Mouse (Mus musculus) cerebellum, adult 2 months (tissue): ENCODE results near the gene Ctf2. TPM values are rescaled to one million over a fixed set of nuclear protein-coding genes. Genes with fewer than 3 reads are reported as not detected.
A peak's percentile ranks its signal among the peaks of the same experiment; 100 is the strongest.

Experiments used
- DNase-seq, 2 experiments: peaks; one replicate each; pipeline ENCODE4 v3.0.0; 2021
- H3K27ac ChIP-seq: fragments of 200-500 bp; 2 replicates; pipeline ENCODE4 v1.5.1; 2012; ENCODE audit warnings: low read length, control low read depth, inconsistent platforms; ENCODE audit not compliant: insufficient read depth
- H3K27me3 ChIP-seq: fragments of 200-500 bp; 2 replicates; pipeline ENCODE4 v1.6.1; 2012; ENCODE audit warnings: inconsistent platforms, mild to moderate bottlenecking, low read length, moderate library complexity; ENCODE audit not compliant: control insufficient read depth, insufficient read depth
- H3K4me1 ChIP-seq: fragments of 200-500 bp; 2 replicates; pipeline ENCODE4 v1.6.1; 2011; ENCODE audit warnings: low read length; ENCODE audit not compliant: control insufficient read depth, insufficient read depth
- H3K4me3 ChIP-seq: fragments of 200-500 bp; replicated peaks from 2 replicates; pipeline ENCODE3; 2011; ENCODE audit warnings: mild to moderate bottlenecking, low read depth, low read length, control low read depth; ENCODE audit not compliant: insufficient read depth
- CTCF ChIP-seq: fragments of 200-500 bp; IDR thresholded peaks from 2 replicates; pipeline ENCODE4 v1.5.1; 2011; ENCODE audit warnings: low read depth, mild to moderate bottlenecking, control low read depth, low read length, moderate library complexity, borderline replicate concordance; ENCODE audit not compliant: insufficient read depth
- POLR2A ChIP-seq: fragments of 200-500 bp; IDR thresholded peaks from 2 replicates; pipeline ENCODE4 v1.6.1; 2011; ENCODE audit warnings: low read length, control low read depth, borderline replicate concordance; ENCODE audit not compliant: insufficient read depth
- WGBS: fragments of 180-500 bp; shearing (Covaris S2); methylation state at CpG from one replicate; pipeline ENCODE4 v1.1.7; 2018; 5-methylcytosine and 5-hydroxymethylcytosine counted together
- polyA plus RNA-seq: library from polyadenylated mRNA; depleted of rRNA; stranded (reverse); fragments of >200 nt; gene quantifications from 2 replicates; pipeline ENCODE4 v1.2.3, GENCODE M21; 2012

The Ctf2 gene
- polyA plus RNA-seq, 1 experiment: not detected

- DNase-seq: no peak
- Histone ChIP-seq H3K4me3 (no peak overlapping the region), H3K4me1 (no peaks in the 10 kb centered on the region), H3K27ac (no peak overlapping the region), H3K27me3 (no peaks in the 10 kb centered on the region)
- WGBS: 79% methylated on average over 17 of the region's 17 CpGs
- TF ChIP-seq POLR2A: no peak
- TF ChIP-seq CTCF: no peak
Measured at GRCm38 (mm10) chr7:127766851-127767609, 35.1 kb upstream of the Ctf2 start.

- Histone ChIP-seq H3K4me3 (no peak overlapping the region), H3K27me3 (no peaks in the 10 kb centered on the region), H3K4me1 (no peaks in the 10 kb centered on the region), H3K27ac (no peak overlapping the region)
- WGBS: 82% methylated on average over 2 of the region's 2 CpGs
- no peak for DNase-seq
- no peak for TF ChIP-seq POLR2A
- TF ChIP-seq CTCF: no peak
Measured at GRCm38 (mm10) chr7:127765756-127766155, 33.8 kb upstream of the Ctf2 start.

- H3K4me3 ChIP-seq: no peak overlapping the region
- no peak for DNase-seq
- no peak overlapping the region for H3K27ac ChIP-seq
- 92% methylated on average over 4 of the region's 4 CpGs for WGBS
- H3K4me1 ChIP-seq: no peaks in the 10 kb centered on the region
- TF ChIP-seq POLR2A: no peak
- no peak for TF ChIP-seq CTCF
- H3K27me3 ChIP-seq: no peaks in the 10 kb centered on the region
Measured at GRCm38 (mm10) chr7:127763642-127764041, 31.7 kb upstream of the Ctf2 start.

- Histone ChIP-seq H3K4me1 (peaks cover 8% of the 10 kb centered on the region; the same call in 1 of the 2 replicates), H3K27ac (no peak overlapping the region), H3K4me3 (no peak overlapping the region), H3K27me3 (no peaks in the 10 kb centered on the region)
- DNase-seq: peak; percentile 69 to 79
- WGBS: 18% methylated on average over 7 of the region's 7 CpGs
- TF ChIP-seq CTCF (peak; percentile 94), POLR2A (no peak)
Measured at GRCm38 (mm10) chr7:127761026-127761425, 29.1 kb upstream of the Ctf2 start.

- H3K4me1 ChIP-seq: peaks cover 11% of the 10 kb centered on the region; the same call in 1 of the 2 replicates
- 88% methylated on average over 3 of the region's 3 CpGs for WGBS
- no peaks in the 10 kb centered on the region for H3K27me3 ChIP-seq
- TF ChIP-seq POLR2A (no peak), CTCF (no peak)
- H3K27ac ChIP-seq: no peak overlapping the region
- no peak overlapping the region for H3K4me3 ChIP-seq
- no peak for DNase-seq
Measured at GRCm38 (mm10) chr7:127760478-127760877, 28.5 kb upstream of the Ctf2 start.

GRCm38 (mm10) chr7:127759716-127760115 is 27.8 kb upstream of the Ctf2 start:
- Histone ChIP-seq H3K27ac (no peak overlapping the region), H3K27me3 (no peaks in the 10 kb centered on the region), H3K4me3 (no peak overlapping the region), H3K4me1 (peaks cover 11% of the 10 kb centered on the region; the same call in 1 of the 2 replicates)
- TF ChIP-seq CTCF (no peak), POLR2A (no peak)
- DNase-seq: no peak
- 87% methylated on average over 6 of the region's 6 CpGs for WGBS

- H3K27me3 ChIP-seq: no peaks in the 10 kb centered on the region
- H3K4me3 ChIP-seq: no peak overlapping the region
- TF ChIP-seq POLR2A (no peak), CTCF (no peak)
- no peak for DNase-seq
- WGBS: 86% methylated on average over 7 of the region's 7 CpGs
- peaks cover 15% of the 10 kb centered on the region; the same call in 1 of the 2 replicates for H3K4me1 ChIP-seq
- H3K27ac ChIP-seq: no peak overlapping the region
Measured at GRCm38 (mm10) chr7:127753741-127754140, 21.8 kb upstream of the Ctf2 start.

GRCm38 (mm10) chr7:127753158-127753557 is 21.2 kb upstream of the Ctf2 start:
- no peak for TF ChIP-seq POLR2A
- no peak for TF ChIP-seq CTCF
- Histone ChIP-seq H3K27me3 (no peaks in the 10 kb centered on the region), H3K27ac (no peak overlapping the region), H3K4me1 (peaks cover 15% of the 10 kb centered on the region; the same call in 1 of the 2 replicates), H3K4me3 (no peak overlapping the region)
- WGBS: 71% methylated on average over 5 of the region's 5 CpGs
- no peak for DNase-seq
